Mouse (Mus musculus): ENCODE results near the gene Sstr4. TPM values are rescaled to one million over a fixed set of nuclear protein-coding genes. Genes with fewer than 3 reads are reported as not detected.

The Sstr4 gene
- total RNA-seq (2023), result not detected in 4 replicates

DNA sequence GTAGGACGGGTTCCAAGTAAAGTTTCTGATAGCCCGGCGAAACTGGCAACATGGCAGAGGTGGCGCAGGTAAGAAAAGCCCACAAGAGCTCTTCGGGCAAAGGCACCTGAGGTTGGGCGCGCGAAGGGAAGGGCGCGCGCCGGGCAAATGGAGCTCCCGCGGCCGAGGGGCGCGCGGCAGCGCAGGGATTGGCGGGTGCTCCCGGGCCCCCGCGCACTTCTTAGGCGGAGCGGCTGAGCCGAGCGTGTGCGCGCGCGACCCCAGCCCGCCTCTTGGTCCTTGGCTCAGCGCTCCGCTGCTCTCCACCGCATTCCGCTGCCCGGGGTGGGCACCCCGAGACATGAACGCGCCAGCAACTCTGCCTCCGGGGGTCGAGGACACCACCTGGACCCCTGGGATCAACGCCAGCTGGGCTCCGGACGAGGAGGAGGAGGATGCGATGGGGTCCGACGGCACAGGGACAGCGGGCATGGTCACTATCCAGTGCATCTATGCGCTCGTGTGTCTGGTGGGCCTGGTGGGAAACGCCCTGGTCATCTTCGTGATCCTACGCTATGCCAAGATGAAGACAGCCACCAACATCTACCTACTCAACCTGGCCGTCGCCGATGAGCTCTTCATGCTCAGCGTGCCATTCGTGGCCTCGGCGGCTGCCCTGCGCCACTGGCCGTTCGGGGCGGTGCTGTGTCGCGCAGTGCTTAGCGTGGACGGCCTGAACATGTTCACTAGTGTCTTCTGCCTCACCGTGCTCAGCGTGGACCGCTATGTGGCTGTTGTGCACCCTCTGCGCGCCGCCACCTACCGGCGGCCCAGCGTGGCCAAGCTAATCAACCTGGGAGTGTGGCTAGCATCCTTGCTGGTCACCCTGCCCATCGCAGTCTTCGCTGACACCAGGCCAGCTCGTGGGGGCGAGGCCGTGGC lies at the start of gene Sstr4:
Gene Sstr4, plus strand, starts transcription at position 214 of the 921 bp plus-strand sequence.

DNA sequence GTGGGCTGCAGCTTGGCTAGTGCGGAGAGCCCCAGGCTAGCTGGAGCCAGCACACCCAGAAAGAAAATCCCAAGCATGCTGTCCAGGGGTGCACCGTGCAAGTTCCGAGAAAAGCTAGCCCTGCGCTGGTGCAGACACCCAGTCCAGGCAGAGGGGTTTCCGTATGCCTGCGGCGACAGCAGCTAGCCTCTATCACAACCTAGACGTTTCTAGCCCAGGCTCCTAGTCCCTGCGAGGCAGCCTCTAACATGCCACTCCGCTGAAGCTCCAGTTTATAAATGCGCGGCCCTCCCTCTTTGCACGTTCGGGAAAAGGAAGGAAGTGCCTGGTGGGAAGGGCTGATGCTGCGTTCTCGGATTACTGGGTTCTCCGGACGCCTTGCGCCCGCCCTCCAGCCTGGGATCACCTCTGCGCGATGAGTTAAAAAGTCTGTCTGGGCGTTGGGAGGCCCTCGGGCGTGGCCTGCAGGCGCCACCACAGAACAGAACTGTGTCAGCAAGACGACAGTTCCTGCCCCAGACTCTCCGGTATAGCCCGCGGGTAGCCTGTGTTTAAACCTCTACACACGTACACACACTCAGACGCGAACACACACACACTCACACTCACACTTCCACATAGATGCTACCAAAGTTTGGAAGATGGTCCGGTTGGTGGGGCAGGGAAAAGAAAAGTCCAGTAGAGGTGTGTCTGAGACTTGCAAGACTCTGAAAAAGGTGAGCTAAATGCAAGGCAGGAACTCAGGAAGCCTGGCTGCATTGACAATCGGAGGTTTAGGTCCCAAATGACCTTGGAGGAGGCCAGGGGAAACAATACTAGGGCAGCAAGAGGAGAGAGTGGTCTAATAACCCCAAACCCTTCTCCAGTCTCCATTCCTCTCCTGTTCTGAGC lies 13.0 kb downstream of the Sstr4 start, which contains the start of gene Thbd:
Gene Thbd, minus strand, starts transcription at position 319 of the 891 bp plus-strand sequence.

DNA sequence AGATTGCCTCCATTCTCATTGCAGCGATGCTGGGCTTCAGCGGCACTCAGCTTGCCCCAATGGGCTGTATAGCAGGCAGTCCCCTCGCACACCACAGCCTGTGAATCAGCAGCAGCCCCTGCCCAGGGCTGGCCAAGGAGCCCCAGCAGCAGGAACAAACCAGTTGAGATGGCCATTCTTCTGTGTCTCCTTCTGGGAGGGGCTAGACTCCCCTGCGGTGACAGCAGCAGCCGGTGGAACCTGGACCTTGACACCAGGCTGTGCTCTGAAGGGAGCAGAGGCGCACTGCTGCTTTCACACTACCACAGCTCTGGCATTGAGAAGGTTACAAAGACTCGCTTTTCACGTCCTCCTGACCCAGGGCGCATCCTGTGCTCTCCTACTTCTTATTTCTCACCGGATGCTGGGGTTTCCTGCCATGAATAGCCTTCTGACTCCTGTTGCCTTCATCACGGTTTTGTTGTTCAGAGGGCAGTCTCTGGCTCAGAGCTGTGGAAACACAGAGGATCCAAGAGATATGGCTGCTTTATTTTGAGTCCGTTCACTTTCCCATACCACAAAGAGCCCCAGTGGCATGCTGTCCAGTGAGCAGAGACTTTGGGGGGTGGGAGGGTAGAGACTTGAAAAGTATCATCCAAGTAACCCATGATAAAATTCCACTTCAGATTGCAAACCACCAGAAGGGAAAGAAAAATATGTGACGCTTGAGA lies 48.3 kb downstream of the Sstr4 start, which contains the start of gene Cd93:
Gene Cd93, minus strand, starts transcription at position 315 of the 710 bp plus-strand sequence.

Other genes starting within 250 kb of the Sstr4 start
- 0.94 to 2.0 TPM (median 1.2 TPM) in 4 replicates for gene Thbd, start 12.8 kb downstream of the Sstr4 start, total RNA-seq (2023)
- 9.3 to 12.5 TPM (median 9.8 TPM) in 4 replicates for gene Cd93, start 48.2 kb downstream of the Sstr4 start, total RNA-seq (2023)